In the genomic region with DNA sequence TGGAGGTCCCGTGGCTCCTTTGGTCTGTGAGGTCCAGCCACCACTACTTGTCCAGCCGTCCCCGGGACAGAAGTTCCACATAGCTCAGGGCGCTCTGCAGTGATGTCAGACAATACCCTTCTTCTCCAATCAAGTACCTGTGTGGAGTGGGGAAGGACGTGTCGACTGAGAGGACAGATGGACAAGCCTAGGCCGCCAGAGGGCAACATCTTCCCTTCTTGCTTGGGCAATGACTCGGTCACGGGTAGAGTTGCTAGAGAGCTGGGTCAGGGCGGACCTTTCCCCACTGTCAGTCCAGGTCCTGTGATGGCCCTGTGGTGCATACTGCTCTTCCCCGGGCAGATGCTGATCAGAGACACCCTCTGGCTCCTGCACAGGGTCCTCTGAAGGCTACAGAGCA, we compare ENCODE assay signal across 14 mouse cellular contexts. TPM values are rescaled to one million over a fixed set of nuclear protein-coding genes. Genes with fewer than 3 reads are reported as not detected.
DNase-seq lines count a peak whose midpoint lies in the region; ATAC-seq and TF ChIP-seq lines count a peak whose summit lies in the region.
"Had no signal": no experiment of that assay in that cellular context is flagged by ENCODE, and none has a peak within 500 bp of the region (broad histone marks: within the 10 kb centered on the region; RNA-seq: fewer than 3 reads in every experiment).

No protein-coding gene starts in this region.

- no peak overlapping the region for H3K4me3 ChIP-seq in kidney, embryonic 14.5 days (ENCODE audit: low read length)
- no peak overlapping the region for H3K4me3 ChIP-seq in midbrain, embryonic 11.5 days (ENCODE audit: low read depth, low read length)
- no peak overlapping the region for H3K4me3 ChIP-seq in midbrain, embryonic 14.5 days (replicated peaks; ENCODE audit: low read depth, low read length)
- no peak overlapping the region for H3K4me3 ChIP-seq in bone marrow macrophage, adult 2 months (ENCODE audit: insufficient read depth, low read length)

- H3K27me3 ChIP-seq in kidney, embryonic 14.5 days (ENCODE audit: control insufficient read depth, insufficient read depth, low read length) = no peaks in the 10 kb centered on the region
- H3K27me3 ChIP-seq in midbrain, embryonic 11.5 days (ENCODE audit: control insufficient read depth, insufficient read depth, low read length) = no peaks in the 10 kb centered on the region
- H3K27me3 ChIP-seq in midbrain, embryonic 14.5 days (ENCODE audit: control insufficient read depth, insufficient read depth, low read length) = no peaks in the 10 kb centered on the region
- H3K27me3 ChIP-seq: Patski had no signal

- no peaks in the 10 kb centered on the region for H3K4me1 ChIP-seq in kidney, embryonic 14.5 days (ENCODE audit: control insufficient read depth, insufficient read depth, low read length)
- H3K4me1 ChIP-seq in midbrain, embryonic 11.5 days (ENCODE audit: control insufficient read depth, insufficient read depth, low read length) = no peaks in the 10 kb centered on the region
- no peaks in the 10 kb centered on the region for H3K4me1 ChIP-seq in midbrain, embryonic 14.5 days (ENCODE audit: control insufficient read depth, insufficient read depth, low read length)
- peaks cover 3% of the 10 kb centered on the region for H3K4me1 ChIP-seq in bone marrow macrophage, adult 2 months (ENCODE audit: control insufficient read depth, insufficient read depth, low read length)

- H3K9me3 ChIP-seq in kidney, embryonic 14.5 days (ENCODE audit: control insufficient read depth, low read length) = no peaks in the 10 kb centered on the region
- no peaks in the 10 kb centered on the region for H3K9me3 ChIP-seq in midbrain, embryonic 11.5 days (ENCODE audit: control insufficient read depth, low read length)
- no peaks in the 10 kb centered on the region for H3K9me3 ChIP-seq in midbrain, embryonic 14.5 days (ENCODE audit: control insufficient read depth, low read length)

- TF ChIP-seq POLR2A in bone marrow macrophage, adult 2 months (IDR thresholded peaks at IDR 0.05; ENCODE audit: borderline replicate concordance, low read depth, low read length) = no peak

- no peak overlapping the region for H3K9ac ChIP-seq in kidney, embryonic 14.5 days (ENCODE audit: low read depth, low read length)
- H3K9ac ChIP-seq in midbrain, embryonic 11.5 days (ENCODE audit: low read length) = no peak overlapping the region
- no peak overlapping the region for H3K9ac ChIP-seq in midbrain, embryonic 14.5 days (replicated peaks; ENCODE audit: low read length)

- ATAC-seq in kidney, embryonic 14.5 days (ENCODE audit: low FRiP score, low TSS enrichment) = peak; percentile 53
- no peak for ATAC-seq in midbrain, embryonic 11.5 days (ENCODE audit: low FRiP score)
- no peak for ATAC-seq in midbrain, embryonic 14.5 days (ENCODE audit: low FRiP score, low TSS enrichment)
- ATAC-seq: inflammation-experienced regulatory T-cells, adult 6 months; Patski had no signal

- H3K27ac ChIP-seq in kidney, embryonic 14.5 days (ENCODE audit: low read depth, low read length) = no peak overlapping the region
- no peak overlapping the region for H3K27ac ChIP-seq in midbrain, embryonic 11.5 days (ENCODE audit: low read depth, low read length)
- H3K27ac ChIP-seq in midbrain, embryonic 14.5 days (replicated peaks; ENCODE audit: low read depth, low read length) = no peak overlapping the region
- H3K27ac ChIP-seq in bone marrow macrophage, adult 2 months (ENCODE audit: insufficient read depth, low read depth, low read length) = no peak overlapping the region

- 0 out of 2 replicates have a peak, but pooled peaks have one; percentile 10 for TF ChIP-seq CTCF in bone marrow macrophage, adult 2 months (IDR thresholded peaks at IDR 0.05; ENCODE audit: low read depth, low read length)

- 70% methylated on average over 11 of the region's 11 CpGs for WGBS in kidney, embryonic 14.5 days
- WGBS in midbrain, embryonic 11.5 days = 63% methylated on average over 11 of the region's 11 CpGs
- WGBS in midbrain, embryonic 14.5 days = 77% methylated on average over 11 of the region's 11 CpGs

- H3K36me3 ChIP-seq in kidney, embryonic 14.5 days (ENCODE audit: control insufficient read depth, insufficient read depth, low read length) = peaks cover 40% of the 10 kb centered on the region
- peaks cover 12% of the 10 kb centered on the region for H3K36me3 ChIP-seq in midbrain, embryonic 11.5 days (ENCODE audit: control insufficient read depth, insufficient read depth, low read length)
- H3K36me3 ChIP-seq in midbrain, embryonic 14.5 days (ENCODE audit: control insufficient read depth, insufficient read depth, low read length) = peaks cover 69% of the 10 kb centered on the region

- no peak overlapping the region for H3K4me2 ChIP-seq in kidney, embryonic 14.5 days (replicated peaks; ENCODE audit: low read depth, low read length)
- H3K4me2 ChIP-seq in midbrain, embryonic 11.5 days = no peak overlapping the region
- no peak overlapping the region for H3K4me2 ChIP-seq in midbrain, embryonic 14.5 days (ENCODE audit: low read length)
- H3K4me2 ChIP-seq: heart, embryonic 11.5 days had no signal

- no peak for DNase-seq in kidney, postnatal 10 days
- peak; percentile 72 for DNase-seq in midbrain, embryonic 11.5 days (ENCODE audit: low spot score, missing footprints)
- DNase-seq in midbrain, embryonic 14.5 days = no peak
- no peak for DNase-seq in right cerebral cortex, adult 2 months (ENCODE audit: low spot score in 2 of 2)
- no peak for DNase-seq in urinary bladder, postnatal 14 days (ENCODE audit: low spot score)
- DNase-seq: cerebellum, adult 11-12 months; cerebellum, postnatal 36 days; gastrocnemius, postnatal 25 days; right cerebral cortex, postnatal 25 days had no signal

RNA-seq across cellular contexts. Expression of a gene that starts 7.0 kb away (rescaled TPM):
- polyA plus RNA-seq in kidney, embryonic 14.5 days (2014; fragmentation: Nextera tagmentation; extraction: Ambion mirVana) = 2.2 and 3.2 TPM in 2 replicates
- 1.2 and 1.7 TPM in 2 replicates for polyA plus RNA-seq in midbrain, embryonic 11.5 days (2014; fragmentation: Nextera tagmentation; extraction: Ambion mirVana)
- polyA plus RNA-seq in midbrain, embryonic 14.5 days (2014; fragmentation: Nextera tagmentation; extraction: Ambion mirVana) = 4.4 and 5.1 TPM in 2 replicates
- 8.2 and 11.2 TPM in 2 replicates for polyA plus RNA-seq in bone marrow macrophage, adult 2 months (2012; ENCODE audit: insufficient read depth, insufficient read length, missing spikeins)

RNA-seq across cellular contexts. Expression of a gene that starts 10.9 kb away (rescaled TPM):
- polyA plus RNA-seq in kidney, embryonic 14.5 days (2014; fragmentation: Nextera tagmentation; extraction: Ambion mirVana) = 17.2 and 20.4 TPM in 2 replicates
- 15.2 and 19.0 TPM in 2 replicates for polyA plus RNA-seq in midbrain, embryonic 11.5 days (2014; fragmentation: Nextera tagmentation; extraction: Ambion mirVana)
- 20.0 and 22.2 TPM in 2 replicates for polyA plus RNA-seq in midbrain, embryonic 14.5 days (2014; fragmentation: Nextera tagmentation; extraction: Ambion mirVana)
- polyA plus RNA-seq in bone marrow macrophage, adult 2 months (2012; ENCODE audit: insufficient read depth, insufficient read length, missing spikeins) = 16.2 and 17.1 TPM in 2 replicates

RNA-seq across cellular contexts. Expression of a gene that starts 11.1 kb away (rescaled TPM):
- 18.0 and 25.9 TPM in 2 replicates for polyA plus RNA-seq in kidney, embryonic 14.5 days (2014; fragmentation: Nextera tagmentation; extraction: Ambion mirVana)
- polyA plus RNA-seq in midbrain, embryonic 11.5 days (2014; fragmentation: Nextera tagmentation; extraction: Ambion mirVana) = 23.7 and 23.8 TPM in 2 replicates
- polyA plus RNA-seq in midbrain, embryonic 14.5 days (2014; fragmentation: Nextera tagmentation; extraction: Ambion mirVana) = 54.0 and 59.0 TPM in 2 replicates
- polyA plus RNA-seq in bone marrow macrophage, adult 2 months (2012; ENCODE audit: insufficient read depth, insufficient read length, missing spikeins) = 42.6 and 43.7 TPM in 2 replicates

RNA-seq across cellular contexts. Expression of a gene that starts 18.4 kb away (rescaled TPM):
- polyA plus RNA-seq in kidney, embryonic 14.5 days (2014; fragmentation: Nextera tagmentation; extraction: Ambion mirVana) = 33.5 and 36.4 TPM in 2 replicates
- 30.9 and 34.3 TPM in 2 replicates for polyA plus RNA-seq in midbrain, embryonic 11.5 days (2014; fragmentation: Nextera tagmentation; extraction: Ambion mirVana)
- 53.9 and 62.6 TPM in 2 replicates for polyA plus RNA-seq in midbrain, embryonic 14.5 days (2014; fragmentation: Nextera tagmentation; extraction: Ambion mirVana)
- polyA plus RNA-seq in bone marrow macrophage, adult 2 months (2012; ENCODE audit: insufficient read depth, insufficient read length, missing spikeins) = 35.5 and 36.1 TPM in 2 replicates

RNA-seq across cellular contexts. Expression of a gene that starts 30.4 kb away (rescaled TPM):
- polyA plus RNA-seq in kidney, embryonic 14.5 days (2014; fragmentation: Nextera tagmentation; extraction: Ambion mirVana) = 5.1 and 5.8 TPM in 2 replicates
- 5.9 and 6.0 TPM in 2 replicates for polyA plus RNA-seq in midbrain, embryonic 11.5 days (2014; fragmentation: Nextera tagmentation; extraction: Ambion mirVana)
- 5.3 and 6.9 TPM in 2 replicates for polyA plus RNA-seq in midbrain, embryonic 14.5 days (2014; fragmentation: Nextera tagmentation; extraction: Ambion mirVana)
- 0.87 and 1.4 TPM in 2 replicates for polyA plus RNA-seq in bone marrow macrophage, adult 2 months (2012; ENCODE audit: insufficient read depth, insufficient read length, missing spikeins)
- polyA plus RNA-seq: inflammation-experienced regulatory T-cells, adult 6 months had no signal
